Mouse (Mus musculus): ENCODE measurements around the gene Bco2.

DNA sequence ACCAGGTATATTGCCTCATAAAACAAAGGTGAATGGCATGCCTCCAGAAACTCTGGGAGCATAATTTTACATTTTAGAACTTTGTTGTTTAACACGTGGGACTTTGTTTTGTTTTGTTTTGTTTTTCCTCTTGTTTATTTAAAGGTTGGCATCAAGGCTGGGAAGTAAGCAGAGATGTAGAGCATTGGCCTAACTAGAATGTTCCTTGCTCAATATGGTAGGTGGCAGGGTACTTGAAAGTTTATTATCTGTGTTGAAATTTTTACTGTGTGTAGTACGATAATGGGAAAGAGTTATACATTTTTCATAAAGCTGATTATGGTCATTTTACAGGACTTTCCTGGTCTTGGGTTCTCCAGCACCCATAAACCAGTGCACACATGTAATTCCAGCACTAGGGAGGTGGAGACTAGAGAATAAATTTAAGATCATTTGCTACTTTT lies 7.0 kb upstream of the Bco2 start:
- TF ChIP-seq CTCF (IDR thresholded peaks at IDR 0.05; ENCODE audit: borderline replicate concordance, control insufficient read depth, extremely low read depth, insufficient read depth, low read length, poor library complexity) = no peak
- no peak for TF ChIP-seq POLR2A (IDR thresholded peaks at IDR 0.05; ENCODE audit: control insufficient read depth, extremely low read depth, insufficient read depth, low read length, poor library complexity)
